Mouse (Mus musculus) bone marrow, adult 2 months (tissue): ENCODE data around the gene Borcs6. TPM values are rescaled to one million over a fixed set of nuclear protein-coding genes. Genes with fewer than 3 reads are reported as not detected.

Source experiments
- H3K27ac ChIP-seq: fragments of 200-500 bp; 2 replicates; pipeline ENCODE4 v1.5.1; 2012; ENCODE audit warnings: low read depth, mild to moderate bottlenecking, control low read depth, inconsistent platforms, low read length; ENCODE audit not compliant: control insufficient read depth, poor library complexity, insufficient read depth
- H3K4me1 ChIP-seq: fragments of 200-500 bp; 2 replicates; pipeline ENCODE4 v1.6.1; 2011; ENCODE audit warnings: low read length; ENCODE audit not compliant: control insufficient read depth, insufficient read depth
- H3K4me3 ChIP-seq: fragments of 200-500 bp; replicated peaks from 2 replicates; pipeline ENCODE3; 2011; ENCODE audit warnings: mild to moderate bottlenecking, low read depth, low read length, control low read depth; ENCODE audit not compliant: control insufficient read depth
- CTCF ChIP-seq: fragments of 200-500 bp; IDR thresholded peaks from 2 replicates; pipeline ENCODE4 v1.5.1; 2011; ENCODE audit warnings: low read length, control low read depth; ENCODE audit not compliant: control insufficient read depth, insufficient read depth
- POLR2A ChIP-seq: fragments of 200-500 bp; IDR thresholded peaks from 2 replicates; pipeline ENCODE4 v1.6.1; 2011; ENCODE audit warnings: low read depth, mild to moderate bottlenecking, control low read depth, low read length, borderline replicate concordance; ENCODE audit not compliant: control insufficient read depth
- WGBS: fragments of 180-500 bp; shearing (Covaris S2); methylation state at CpG from one replicate; pipeline ENCODE4 v1.1.7; 2018; 5-methylcytosine and 5-hydroxymethylcytosine counted together
- polyA plus RNA-seq: library from polyadenylated mRNA; stranded (reverse); fragments of >200 nt; gene quantifications from 2 replicates; pipeline ENCODE4 v1.2.4, GENCODE M21; 2011; ENCODE audit warnings: low replicate concordance; ENCODE audit not compliant: missing spikeins, insufficient read depth, insufficient read length

Borcs6 gene
- polyA plus RNA-seq, 1 experiment = 18.4 TPM

DNA sequence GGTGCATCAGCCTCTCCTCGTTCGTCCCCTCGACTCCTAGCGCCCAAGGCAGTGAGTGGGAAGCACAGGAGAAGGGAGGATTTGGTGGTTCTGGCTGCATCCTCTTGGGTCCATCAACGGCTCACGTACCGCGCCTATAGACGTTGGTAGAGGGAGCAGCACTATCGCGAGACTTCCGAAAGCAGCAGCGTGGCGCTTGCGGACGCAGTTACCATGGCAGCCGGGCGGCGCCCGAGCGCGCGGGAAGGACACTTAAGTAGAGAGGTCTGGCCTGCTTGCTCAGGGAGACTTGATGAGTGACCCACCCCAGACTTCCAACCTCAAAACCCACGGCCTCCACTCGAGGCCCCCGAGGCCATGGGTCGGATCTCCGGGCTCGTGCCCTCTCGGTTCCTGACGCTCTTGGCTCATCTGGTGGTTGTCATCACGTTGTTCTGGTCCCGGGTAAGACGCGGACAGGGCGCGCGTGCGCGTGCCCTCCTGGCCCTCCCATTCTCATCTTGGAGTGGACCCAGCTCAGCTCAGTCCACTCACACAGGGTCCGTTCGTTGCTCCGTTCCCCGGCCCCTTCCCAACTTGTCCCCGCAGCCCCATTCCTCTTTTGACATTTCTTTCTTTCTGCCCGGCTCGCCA lies 11.2 kb downstream of the Borcs6 start, which contains the start of gene Tmem107:
Gene Tmem107 (plus strand): TSS at position 217 of the 633 bp plus-strand sequence.
- peak within 1 kb of the TSS; percentile 84 for H3K4me3 ChIP-seq
- H3K27ac ChIP-seq = peak within 1 kb of the TSS; percentile 55
- peak; percentile 94 for TF ChIP-seq POLR2A
- TF ChIP-seq CTCF = no peak; the same call in 1 of the 2 replicates
- H3K4me1 ChIP-seq = peaks cover 2% of the 10 kb centered on the region; the same call in 1 of the 2 replicates
- under 1% methylated on average over 47 of the region's 47 CpGs for WGBS

DNA sequence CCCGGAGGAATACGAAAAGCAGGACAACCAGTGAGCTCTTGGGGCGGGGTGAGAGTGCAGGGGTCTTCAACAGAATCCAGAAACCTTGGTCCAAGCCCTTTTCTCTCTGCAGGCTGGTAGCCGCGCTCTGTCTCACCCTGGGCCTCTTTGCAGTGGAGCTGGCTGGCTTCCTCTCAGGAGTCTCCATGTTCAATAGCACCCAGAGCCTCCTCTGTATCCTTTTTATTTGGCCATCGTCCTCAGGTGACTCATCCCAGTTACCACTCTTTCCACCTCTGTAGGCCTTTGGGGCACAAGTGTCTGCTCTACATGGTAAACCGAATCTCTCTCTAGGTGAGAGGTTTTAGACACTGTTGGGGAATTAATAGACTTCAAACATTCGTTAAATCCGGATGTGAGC lies 11.7 kb downstream of the Borcs6 start:
- WGBS = 39% methylated on average over 9 of the region's 9 CpGs
- peak overlapping the region; percentile 84 for H3K4me3 ChIP-seq
- peak overlapping the region; percentile 55; the same call in 1 of the 2 replicates for H3K27ac ChIP-seq
- H3K4me1 ChIP-seq = peaks cover under 1% of the 10 kb centered on the region; the same call in 1 of the 2 replicates
- TF ChIP-seq POLR2A (no peak), CTCF (no peak)

DNA sequence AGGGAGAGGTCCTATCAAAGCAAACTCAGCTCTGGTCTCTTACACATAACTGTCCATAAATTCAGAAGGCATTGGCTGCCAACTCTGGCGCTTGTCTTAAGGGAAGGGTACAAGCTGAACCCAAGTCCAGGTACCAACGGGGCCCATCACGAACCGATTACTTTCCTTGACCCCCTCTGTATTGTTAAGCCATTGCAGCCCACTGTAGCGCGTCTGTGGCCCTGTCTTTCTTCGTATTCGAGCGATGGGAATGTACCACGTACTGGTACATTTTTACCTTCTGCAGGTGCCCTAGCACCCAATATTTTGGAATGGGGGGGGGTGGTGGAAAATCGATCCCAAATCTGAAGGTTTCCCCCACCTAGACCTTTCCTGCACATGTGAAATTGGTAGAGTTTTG lies 12.7 kb downstream of the Borcs6 start:
- H3K27ac ChIP-seq = no peak overlapping the region

DNA sequence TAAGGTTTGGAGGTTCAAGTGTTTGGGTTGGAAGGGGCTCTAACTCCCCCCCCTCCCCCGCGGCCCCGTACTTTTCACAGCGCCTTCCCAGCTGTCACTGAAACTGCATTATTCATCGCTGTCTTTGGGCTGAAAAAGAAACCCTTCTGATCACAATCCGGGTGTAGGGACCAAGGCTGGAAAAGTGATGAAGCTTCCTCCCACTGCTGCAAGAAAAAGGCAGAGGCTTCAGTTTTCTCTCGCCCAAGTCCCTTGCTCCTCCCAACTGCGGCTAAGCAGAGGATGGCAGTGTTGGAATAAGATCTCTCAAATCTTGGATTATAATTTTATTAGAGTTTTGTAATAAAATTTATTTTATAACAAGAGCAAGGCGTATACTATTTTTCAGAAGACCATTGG lies 13.1 kb downstream of the Borcs6 start:
- H3K27ac ChIP-seq = 0 out of 2 replicates have a peak overlapping the region, but pooled peaks have one; percentile 1
- 23% methylated on average over 9 of the region's 9 CpGs for WGBS
- H3K4me3 ChIP-seq = no peak overlapping the region
- no peaks in the 10 kb centered on the region; the same call in 1 of the 2 replicates for H3K4me1 ChIP-seq
- TF ChIP-seq POLR2A = no peak
- no peak for TF ChIP-seq CTCF

More for the DNA sequence above, 12.7 kb downstream of the Borcs6 start:
- Histone ChIP-seq H3K4me1 (no peaks in the 10 kb centered on the region; the same call in 1 of the 2 replicates), H3K4me3 (no peak overlapping the region)
- TF ChIP-seq CTCF (no peak), POLR2A (no peak)
- WGBS = 90% methylated on average over 11 of the region's 11 CpGs

DNA sequence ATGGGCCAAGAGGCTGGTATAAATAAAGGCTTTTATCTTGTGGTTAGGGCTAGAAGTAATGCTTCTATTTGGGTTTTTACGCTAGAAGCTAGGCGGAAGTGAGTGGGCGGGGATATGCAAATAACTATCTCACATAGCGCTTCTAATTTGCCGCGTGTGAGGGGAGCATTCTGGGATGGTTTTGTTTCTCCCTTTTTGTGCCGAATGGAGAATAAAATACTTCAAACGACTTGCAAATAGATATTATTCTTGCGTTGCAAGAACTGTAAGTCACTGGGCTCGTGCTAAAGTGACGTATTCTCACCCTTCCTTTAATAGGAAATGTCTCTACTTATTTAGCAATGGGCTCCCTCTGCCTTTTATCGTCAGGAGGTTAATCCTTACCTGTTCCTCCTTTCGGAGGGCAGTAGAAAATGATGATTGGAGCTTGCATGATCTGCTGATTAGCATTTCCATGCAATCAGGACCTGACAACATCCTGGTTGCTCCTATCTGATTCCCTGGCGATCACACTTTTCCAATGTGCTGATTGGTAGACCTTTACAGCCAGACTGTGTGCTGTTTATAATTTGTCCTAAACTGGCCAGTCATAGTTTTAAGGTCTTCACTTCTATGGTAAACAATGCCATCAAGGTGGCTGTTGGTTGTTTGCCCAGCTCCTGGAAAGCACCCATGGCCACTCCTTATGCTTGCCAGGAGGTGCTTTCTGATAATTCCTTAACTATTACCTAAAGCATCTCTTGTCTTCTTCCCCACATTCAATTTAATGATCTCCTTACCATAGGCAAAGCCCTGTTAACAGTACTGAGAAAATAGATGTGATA lies 13.8 kb downstream of the Borcs6 start:
- H3K27ac ChIP-seq = peak overlapping the region; percentile 63; the same call in 1 of the 2 replicates
- H3K4me1 ChIP-seq = peaks cover under 1% of the 10 kb centered on the region; the same call in 1 of the 2 replicates
- H3K4me3 ChIP-seq = no peak overlapping the region
- under 1% methylated on average over 14 of the region's 14 CpGs for WGBS
- TF ChIP-seq CTCF (no peak), POLR2A (0 out of 2 replicates have a peak, but pooled peaks have one; percentile 12)

DNA sequence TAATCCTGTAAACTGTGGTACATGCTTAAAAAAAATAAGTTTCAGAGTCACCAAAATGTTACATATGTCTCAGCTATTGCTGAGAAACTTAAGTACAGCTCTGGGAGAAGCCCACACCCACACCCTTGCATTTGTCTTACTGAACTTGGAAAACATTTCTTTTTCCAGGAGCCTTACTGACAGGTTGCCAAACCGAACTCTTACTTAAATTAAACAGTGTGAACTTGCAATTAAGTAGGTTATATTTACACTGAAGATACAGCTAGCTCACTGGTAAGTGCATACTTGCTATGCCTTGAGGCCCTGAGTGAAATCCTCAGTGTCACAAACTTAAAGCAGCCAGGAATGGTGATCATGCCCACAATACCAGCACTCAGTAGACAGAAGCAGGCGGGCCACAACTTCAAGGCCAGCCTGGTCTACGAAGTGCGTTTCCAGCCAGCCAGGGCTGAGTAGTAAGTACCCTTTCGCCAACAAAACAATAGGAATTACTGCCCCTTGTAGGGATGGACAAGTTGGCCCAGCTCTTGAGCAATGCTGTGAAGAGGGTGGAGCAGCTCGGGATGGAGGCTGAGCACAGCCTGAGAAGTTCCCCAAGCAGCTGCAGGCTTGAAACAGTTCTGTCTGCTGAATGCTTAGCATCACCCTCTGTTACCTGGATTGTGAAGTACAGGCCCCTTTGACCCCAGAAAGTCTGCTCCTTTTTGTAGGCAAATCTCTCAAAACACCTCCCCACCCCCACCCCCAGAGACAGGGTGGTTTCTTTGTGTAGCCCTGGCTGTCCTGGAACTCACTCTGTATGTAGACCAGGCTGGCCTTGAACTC lies 14.6 kb downstream of the Borcs6 start:
- TF ChIP-seq POLR2A (no peak), CTCF (no peak)
- H3K27ac ChIP-seq = no peak overlapping the region
- peaks cover 3% of the 10 kb centered on the region; the same call in 1 of the 2 replicates for H3K4me1 ChIP-seq
- no peak overlapping the region for H3K4me3 ChIP-seq
- 67% methylated on average over 6 of the region's 6 CpGs for WGBS

DNA sequence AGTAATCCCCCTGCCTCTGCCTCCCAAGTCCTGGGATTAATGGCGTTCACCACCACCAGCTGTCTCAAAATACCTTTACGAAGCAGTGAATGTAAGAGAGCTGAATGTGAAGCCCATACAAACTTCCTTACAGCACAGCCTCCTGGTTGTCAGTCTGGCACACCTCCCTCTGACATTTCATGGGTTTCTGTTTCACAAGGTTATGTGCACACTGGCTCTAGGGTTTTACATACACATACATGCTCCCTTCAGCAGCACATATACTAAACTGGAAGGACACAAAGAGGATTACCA lies 15.2 kb downstream of the Borcs6 start:
- H3K27ac ChIP-seq = no peak overlapping the region
- TF ChIP-seq CTCF (no peak), POLR2A (no peak)
- 72% methylated on average over 2 of the region's 2 CpGs for WGBS
- peaks cover 3% of the 10 kb centered on the region; the same call in 1 of the 2 replicates for H3K4me1 ChIP-seq
- H3K4me3 ChIP-seq = no peak overlapping the region
